Mouse (Mus musculus) midbrain, embryonic 12.5 days (tissue): ENCODE data around the gene Armc6. TPM values are rescaled to one million over a fixed set of nuclear protein-coding genes. Genes with fewer than 3 reads are reported as not detected.
A peak's percentile ranks its signal among the peaks of the same experiment; 100 is the strongest.

Experiments
- ATAC-seq: fragments of 200-750 bp; cut with Nextera tagmentation; 2 replicates; pipeline ENCODE4 v1.8.0; 2017; ENCODE audit warnings: low read depth, moderate TSS enrichment, moderate library complexity; ENCODE audit not compliant: low FRiP score
- H3K27ac ChIP-seq: fragments of 300-500 bp; sonication (generic); replicated peaks from 2 replicates; pipeline ENCODE4 v1.5.1; 2016; ENCODE audit warnings: mild to moderate bottlenecking
- H3K27me3 ChIP-seq: fragments of 300-500 bp; sonication (generic); 2 replicates; pipeline ENCODE4 v1.6.1; 2016; ENCODE audit warnings: mild to moderate bottlenecking
- H3K36me3 ChIP-seq: fragments of 300-500 bp; sonication (generic); 2 replicates; pipeline ENCODE4 v1.6.1; 2016
- H3K4me1 ChIP-seq: fragments of 300-500 bp; sonication (generic); 2 replicates; pipeline ENCODE4 v1.6.1; 2016
- H3K4me2 ChIP-seq: fragments of 300-500 bp; sonication (generic); replicated peaks from 2 replicates; pipeline ENCODE4 v1.6.1; 2016; ENCODE audit warnings: mild to moderate bottlenecking, moderate library complexity
- H3K4me3 ChIP-seq: fragments of 300-500 bp; sonication (generic); 2 replicates; pipeline ENCODE4 v1.5.1; 2016; ENCODE audit warnings: mild to moderate bottlenecking
- H3K9ac ChIP-seq: fragments of 300-500 bp; sonication (generic); replicated peaks from 2 replicates; pipeline ENCODE4 v1.6.1; 2016; ENCODE audit warnings: mild to moderate bottlenecking, moderate library complexity
- H3K9me3 ChIP-seq: fragments of 300-500 bp; sonication (generic); 2 replicates; pipeline ENCODE4 v1.6.1; 2016; ENCODE audit warnings: mild to moderate bottlenecking
- WGBS: fragments of 180-500 bp; shearing (Covaris S2); methylation state at CpG from one replicate; pipeline ENCODE4 v1.1.7; 2016; 5-methylcytosine and 5-hydroxymethylcytosine counted together
- polyA plus RNA-seq: library from polyadenylated mRNA; unstranded; fragments of >200 nt; fragmentation: Nextera tagmentation; extraction: Ambion mirVana; gene quantifications from 2 replicates; pipeline ENCODE4 v1.2.1, GENCODE M21; 2016

Armc6 gene
- polyA plus RNA-seq, 1 experiment from 2014 or later = 45.5 TPM

- Histone ChIP-seq H3K4me2 (peak overlapping the region; percentile 94), H3K4me1 (peaks cover 12% of the 10 kb centered on the region), H3K9ac (peak overlapping the region; percentile 67), H3K9me3 (no peaks in the 10 kb centered on the region), H3K4me3 (peak overlapping the region; percentile 60), H3K27me3 (peaks cover 34% of the 10 kb centered on the region), H3K27ac (no peak overlapping the region), H3K36me3 (no peaks in the 10 kb centered on the region)
- ATAC-seq = no peak
- 80% methylated on average over 1 of the region's 1 CpGs for WGBS
Measured at GRCm38 (mm10) chr8:70211275-70211674, 23.0 kb downstream of the Armc6 start.

GRCm38 (mm10) chr8:70210538-70210937 lies 23.7 kb downstream of the Armc6 start:
- Histone ChIP-seq H3K36me3 (no peaks in the 10 kb centered on the region), H3K4me3 (no peak overlapping the region), H3K9me3 (no peaks in the 10 kb centered on the region), H3K27me3 (peaks cover 32% of the 10 kb centered on the region), H3K4me1 (peaks cover 12% of the 10 kb centered on the region), H3K27ac (no peak overlapping the region), H3K4me2 (no peak overlapping the region), H3K9ac (no peak overlapping the region)
- 37% methylated on average over 8 of the region's 8 CpGs for WGBS
- no peak for ATAC-seq

GRCm38 (mm10) chr8:70208130-70208529 lies 26.1 kb downstream of the Armc6 start:
- 19% methylated on average over 1 of the region's 1 CpGs for WGBS
- ATAC-seq = no peak

GRCm38 (mm10) chr8:70204757-70205156 lies 29.5 kb downstream of the Armc6 start:
- no peaks in the 10 kb centered on the region for H3K9me3 ChIP-seq
- no peak overlapping the region for H3K4me2 ChIP-seq
- H3K9ac ChIP-seq = no peak overlapping the region
- no peak overlapping the region for H3K4me3 ChIP-seq
- H3K27me3 ChIP-seq = peaks cover 3% of the 10 kb centered on the region; the same call in 1 of the 2 replicates
- 70% methylated on average over 1 of the region's 1 CpGs for WGBS
- no peak for ATAC-seq
- H3K36me3 ChIP-seq = no peaks in the 10 kb centered on the region
- H3K4me1 ChIP-seq = no peaks in the 10 kb centered on the region; the same call in 1 of the 2 replicates
- no peak overlapping the region for H3K27ac ChIP-seq

More at GRCm38 (mm10) chr8:70208130-70208529, 26.1 kb downstream of the Armc6 start:
- H3K27ac ChIP-seq = no peak overlapping the region
- H3K36me3 ChIP-seq = no peaks in the 10 kb centered on the region
- no peak overlapping the region for H3K4me2 ChIP-seq
- peaks cover 18% of the 10 kb centered on the region for H3K27me3 ChIP-seq
- H3K4me3 ChIP-seq = no peak overlapping the region
- peaks cover 10% of the 10 kb centered on the region for H3K4me1 ChIP-seq
- no peak overlapping the region for H3K9ac ChIP-seq
- H3K9me3 ChIP-seq = no peaks in the 10 kb centered on the region

GRCm38 (mm10) chr8:70203072-70203471 lies 31.2 kb downstream of the Armc6 start:
- H3K4me2 ChIP-seq = no peak overlapping the region
- no peak overlapping the region for H3K9ac ChIP-seq
- H3K27me3 ChIP-seq = no peaks in the 10 kb centered on the region
- H3K4me3 ChIP-seq = no peak overlapping the region
- H3K27ac ChIP-seq = no peak overlapping the region
- 79% methylated on average over 4 of the region's 4 CpGs for WGBS
- no peaks in the 10 kb centered on the region for H3K36me3 ChIP-seq
- H3K4me1 ChIP-seq = peaks cover 4% of the 10 kb centered on the region
- no peak for ATAC-seq
- H3K9me3 ChIP-seq = no peaks in the 10 kb centered on the region

- no peak overlapping the region for H3K27ac ChIP-seq
- ATAC-seq = no peak
- 91% methylated on average over 3 of the region's 3 CpGs for WGBS
Measured at GRCm38 (mm10) chr8:70201417-70201816, 32.8 kb downstream of the Armc6 start.

GRCm38 (mm10) chr8:70200098-70200681 lies 34.1 kb downstream of the Armc6 start:
- Histone ChIP-seq H3K4me2 (no peak overlapping the region), H3K9me3 (no peaks in the 10 kb centered on the region), H3K9ac (no peak overlapping the region), H3K4me3 (no peak overlapping the region), H3K27ac (no peak overlapping the region), H3K36me3 (no peaks in the 10 kb centered on the region), H3K4me1 (peaks cover 7% of the 10 kb centered on the region), H3K27me3 (no peaks in the 10 kb centered on the region)
- WGBS = 75% methylated on average over 5 of the region's 5 CpGs
- ATAC-seq = no peak

More at GRCm38 (mm10) chr8:70201417-70201816, 32.8 kb downstream of the Armc6 start:
- Histone ChIP-seq H3K9me3 (no peaks in the 10 kb centered on the region), H3K4me1 (peaks cover 7% of the 10 kb centered on the region), H3K9ac (no peak overlapping the region), H3K27me3 (no peaks in the 10 kb centered on the region), H3K36me3 (no peaks in the 10 kb centered on the region), H3K4me3 (no peak overlapping the region), H3K4me2 (no peak overlapping the region)

GRCm38 (mm10) chr8:70197603-70198002 lies 36.7 kb downstream of the Armc6 start:
- H3K4me3 ChIP-seq = no peak overlapping the region
- H3K9me3 ChIP-seq = no peaks in the 10 kb centered on the region
- peaks cover 7% of the 10 kb centered on the region for H3K4me1 ChIP-seq
- 45% methylated on average over 7 of the region's 7 CpGs for WGBS
- H3K36me3 ChIP-seq = no peaks in the 10 kb centered on the region
- H3K9ac ChIP-seq = no peak overlapping the region
- H3K27me3 ChIP-seq = no peaks in the 10 kb centered on the region
- H3K4me2 ChIP-seq = no peak overlapping the region
- no peak for ATAC-seq
- no peak overlapping the region for H3K27ac ChIP-seq

- ATAC-seq = no peak
- Histone ChIP-seq H3K9me3 (no peaks in the 10 kb centered on the region), H3K9ac (no peak overlapping the region), H3K27me3 (no peaks in the 10 kb centered on the region), H3K36me3 (no peaks in the 10 kb centered on the region), H3K27ac (no peak overlapping the region), H3K4me2 (no peak overlapping the region), H3K4me1 (peaks cover 12% of the 10 kb centered on the region), H3K4me3 (no peak overlapping the region)
- WGBS = 72% methylated on average over 2 of the region's 2 CpGs
Measured at GRCm38 (mm10) chr8:70195762-70196161, 38.5 kb downstream of the Armc6 start.

- peaks cover 16% of the 10 kb centered on the region; the same call in 1 of the 2 replicates for H3K4me1 ChIP-seq
- H3K27ac ChIP-seq = no peak overlapping the region
- H3K36me3 ChIP-seq = no peaks in the 10 kb centered on the region
- no peak overlapping the region for H3K9ac ChIP-seq
- 92% methylated on average over 3 of the region's 3 CpGs for WGBS
- no peaks in the 10 kb centered on the region; the same call in 1 of the 2 replicates for H3K27me3 ChIP-seq
- H3K4me3 ChIP-seq = no peak overlapping the region
- no peak overlapping the region for H3K4me2 ChIP-seq
- no peak for ATAC-seq
- no peaks in the 10 kb centered on the region for H3K9me3 ChIP-seq
Measured at GRCm38 (mm10) chr8:70194191-70194590, 40.1 kb downstream of the Armc6 start.

GRCm38 (mm10) chr8:70193238-70193637 lies 41.0 kb downstream of the Armc6 start:
- H3K4me1 ChIP-seq = peaks cover 14% of the 10 kb centered on the region; the same call in 1 of the 2 replicates
- WGBS = 82% methylated on average over 5 of the region's 5 CpGs
- H3K4me3 ChIP-seq = no peak overlapping the region
- H3K36me3 ChIP-seq = no peaks in the 10 kb centered on the region
- no peaks in the 10 kb centered on the region for H3K9me3 ChIP-seq
- no peak overlapping the region for H3K27ac ChIP-seq
- H3K27me3 ChIP-seq = no peaks in the 10 kb centered on the region; the same call in 1 of the 2 replicates
- H3K4me2 ChIP-seq = no peak overlapping the region
- H3K9ac ChIP-seq = no peak overlapping the region
- ATAC-seq = no peak

GRCm38 (mm10) chr8:70188707-70189106 lies 45.6 kb downstream of the Armc6 start:
- 78% methylated on average over 7 of the region's 7 CpGs for WGBS
- no peak for ATAC-seq
- Histone ChIP-seq H3K4me1 (0 out of 2 replicates have a peak, but pooled peaks cover 8% of the 10 kb centered on the region), H3K27ac (no peak overlapping the region), H3K27me3 (no peaks in the 10 kb centered on the region; the same call in 1 of the 2 replicates), H3K4me3 (no peak overlapping the region), H3K4me2 (no peak overlapping the region), H3K9ac (no peak overlapping the region), H3K36me3 (no peaks in the 10 kb centered on the region), H3K9me3 (no peaks in the 10 kb centered on the region)

- ATAC-seq = no peak
- H3K9me3 ChIP-seq = no peaks in the 10 kb centered on the region
- no peak overlapping the region for H3K4me2 ChIP-seq
- peaks cover 26% of the 10 kb centered on the region for H3K36me3 ChIP-seq
- 84% methylated on average over 4 of the region's 4 CpGs for WGBS
- no peaks in the 10 kb centered on the region for H3K4me1 ChIP-seq
- no peak overlapping the region for H3K9ac ChIP-seq
- H3K27ac ChIP-seq = no peak overlapping the region
- H3K4me3 ChIP-seq = no peak overlapping the region
- H3K27me3 ChIP-seq = no peaks in the 10 kb centered on the region
Measured at GRCm38 (mm10) chr8:70183194-70183593, 51.1 kb downstream of the Armc6 start.
